Comparison of ENCODE assay signal across 7 mouse cellular contexts in the genomic region with DNA sequence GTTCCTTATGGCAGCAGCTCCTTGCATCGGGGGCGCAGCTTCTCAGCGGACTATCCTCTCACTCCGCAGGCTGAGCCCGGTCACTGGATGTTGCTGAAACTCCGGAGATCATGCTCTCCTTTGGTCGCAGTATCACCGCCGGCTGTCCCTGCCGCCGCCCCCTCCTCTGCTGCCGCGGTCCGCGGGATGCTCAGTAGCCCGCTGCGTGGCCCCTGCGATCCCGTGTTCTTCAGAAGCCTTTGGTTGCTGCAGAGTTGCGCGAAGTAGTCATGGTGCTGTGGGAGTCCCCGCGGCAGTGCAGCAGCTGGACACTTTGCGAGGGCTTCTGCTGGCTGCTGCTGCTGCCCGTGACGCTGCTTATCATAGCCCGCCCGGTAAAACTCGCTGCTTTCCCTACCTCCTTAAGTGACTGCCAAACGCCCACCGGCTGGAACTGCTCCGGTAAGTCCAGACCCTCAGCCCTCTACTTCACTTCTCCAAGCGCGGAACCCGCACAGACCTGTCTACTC. TPM values are rescaled to one million over a fixed set of nuclear protein-coding genes. Genes with fewer than 3 reads are reported as not detected.
A peak's percentile ranks its signal among the peaks of the same experiment; 100 is the strongest.
DNase-seq lines count a peak whose midpoint lies in the region; ATAC-seq and TF ChIP-seq lines count a peak whose summit lies in the region.

No protein-coding gene starts in this region.

- no peak for DNase-seq in embryonic facial prominence, embryonic 10.5 days (ENCODE audit: low spot score)
- DNase-seq in frontal cortex, postnatal 25 days (ENCODE audit: low spot score in 2 of 2): peak; percentile 14 to 30
- peak; percentile 32 for DNase-seq in kidney, postnatal 0 days (ENCODE audit: low spot score)
- peak; percentile 49 for DNase-seq in mesoderm, embryonic 11.5 days (ENCODE audit: low read depth, low spot score)
- DNase-seq in testis, postnatal 14 days (ENCODE audit: low spot score): peak; percentile 6

- H3K4me3 ChIP-seq in megakaryocyte, embryonic 14.5 days (replicated peaks): peak overlapping the region; percentile 90
- H3K4me3 ChIP-seq in embryonic facial prominence, embryonic 10.5 days: peak overlapping the region; percentile 75
- peak overlapping the region; percentile 47 for H3K4me3 ChIP-seq in kidney, postnatal 0 days (replicated peaks; ENCODE audit: low read depth, low read length)

- under 1% methylated on average over 35 of the region's 35 CpGs for whole genome bisulfite sequencing in embryonic facial prominence, embryonic 10.5 days
- under 1% methylated on average over 35 of the region's 35 CpGs for WGBS in kidney, postnatal 0 days

- peaks cover 2% of the 10 kb centered on the region; the same call in 1 of the 2 replicates for H3K9me3 ChIP-seq in megakaryocyte, embryonic 14.5 days
- H3K9me3 ChIP-seq in embryonic facial prominence, embryonic 10.5 days: no peaks in the 10 kb centered on the region
- no peaks in the 10 kb centered on the region for H3K9me3 ChIP-seq in kidney, postnatal 0 days (replicated peaks; ENCODE audit: low read length)

- H3K4me2 ChIP-seq in kidney, postnatal 0 days (ENCODE audit: low read length): peak overlapping the region; percentile 96

- peak overlapping the region; percentile 67 for H3K27ac ChIP-seq in embryonic facial prominence, embryonic 10.5 days (replicated peaks)
- no peak overlapping the region for H3K27ac ChIP-seq in kidney, postnatal 0 days

- H3K9ac ChIP-seq in kidney, postnatal 0 days (ENCODE audit: low read depth, low read length): 0 out of 2 replicates have a peak overlapping the region, but pooled peaks have one; percentile 6

- H3K4me1 ChIP-seq in megakaryocyte, embryonic 14.5 days: peaks cover 22% of the 10 kb centered on the region
- H3K4me1 ChIP-seq in embryonic facial prominence, embryonic 10.5 days: peaks cover 26% of the 10 kb centered on the region
- peaks cover 4% of the 10 kb centered on the region; the same call in 1 of the 2 replicates for H3K4me1 ChIP-seq in kidney, postnatal 0 days (replicated peaks; ENCODE audit: insufficient read depth, low read length)

- H3K36me3 ChIP-seq in megakaryocyte, embryonic 14.5 days (replicated peaks; ENCODE audit: low read length): no peaks in the 10 kb centered on the region
- H3K36me3 ChIP-seq in embryonic facial prominence, embryonic 10.5 days (replicated peaks): no peaks in the 10 kb centered on the region
- H3K36me3 ChIP-seq in kidney, postnatal 0 days (ENCODE audit: insufficient read depth, low read length): no peaks in the 10 kb centered on the region

- peaks cover 55% of the 10 kb centered on the region for H3K27me3 ChIP-seq in megakaryocyte, embryonic 14.5 days (replicated peaks)
- peaks cover 76% of the 10 kb centered on the region for H3K27me3 ChIP-seq in embryonic facial prominence, embryonic 10.5 days (replicated peaks; ENCODE audit: low read depth, poor library complexity, severe bottlenecking)
- H3K27me3 ChIP-seq in kidney, postnatal 0 days (ENCODE audit: insufficient read depth, low read length): peaks cover 22% of the 10 kb centered on the region

- no peak for ATAC-seq in megakaryocyte, adult 5-6 weeks (ENCODE audit: poor library complexity, severe bottlenecking)
- peak; percentile 67 for ATAC-seq in kidney, postnatal 0 days (replicated peaks; ENCODE audit: low FRiP score, low read depth)

- TF ChIP-seq CTCF in kidney, postnatal 0 days (IDR thresholded peaks at IDR 0.05; ENCODE audit: low read depth): no peak; the same call in 1 of the 2 replicates

RNA-seq across cellular contexts. Expression of gene Tmeff2, which starts 27.3 kb away (rescaled TPM):
- 0.03 TPM in 1 of 2 replicates, not detected in the other for polyA plus RNA-seq in megakaryocyte, embryonic 14.5 days (2012; ENCODE audit: insufficient read depth, low replicate concordance)
- not detected in 2 replicates for total RNA-seq in megakaryocyte, adult 5-6 weeks (2015)
- total RNA-seq in megakaryocyte, adult 5-6 weeks (2017): not detected in 2 replicates
- polyA plus RNA-seq in embryonic facial prominence, embryonic 10.5 days (2016; fragmentation: Nextera tagmentation; extraction: Ambion mirVana): 6.3 and 7.2 TPM in 2 replicates
- polyA plus RNA-seq in kidney, postnatal 0 days (2015; fragmentation: Nextera tagmentation; extraction: Ambion mirVana): 2.1 and 2.8 TPM in 2 replicates
